Mouse (Mus musculus): ENCODE measurements around the gene Zfp91. TPM values are rescaled to one million over a fixed set of nuclear protein-coding genes. Genes with fewer than 3 reads are reported as not detected.

Zfp91 gene
- polyA plus RNA-seq, 1 experiment from 2014 or later: 11.7 TPM

DNA sequence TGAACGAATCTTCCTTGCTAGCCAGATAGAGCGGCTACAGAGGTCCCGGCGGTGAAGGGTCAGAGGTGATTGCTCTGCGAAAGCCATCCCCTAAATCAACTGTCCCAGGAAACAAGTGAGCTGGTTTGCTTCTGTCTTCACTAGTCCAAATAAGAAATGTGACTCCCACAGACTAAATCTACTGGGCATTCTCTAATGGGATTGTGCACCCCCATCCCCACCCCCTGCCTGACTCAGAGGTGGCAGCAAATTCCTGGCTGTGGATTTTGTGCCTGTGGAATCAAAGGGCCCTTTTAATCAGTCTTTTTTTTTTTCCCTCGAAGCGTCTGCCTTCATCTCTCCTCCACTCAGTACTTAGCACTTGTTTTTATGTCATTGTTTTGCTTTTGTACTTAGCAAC is 30.6 kb downstream of the Zfp91 start, which contains the start of gene Cntf:
Gene Cntf (minus strand): TSS at position 325 of the 400 bp plus-strand sequence.
- H3K4me2 ChIP-seq (ENCODE audit: low read depth, low read length): no peak within 1 kb of the TSS
- no peak within 1 kb of the TSS for H3K4me3 ChIP-seq (ENCODE audit: low read depth, low read length)
- H3K27ac ChIP-seq (ENCODE audit: low read depth, low read length): no peak within 1 kb of the TSS
- no peak for ATAC-seq (ENCODE audit: low read depth)
- H3K27me3 ChIP-seq (ENCODE audit: control insufficient read depth, insufficient read depth, low read length): no peaks in the 10 kb centered on the region
- no peak within 1 kb of the TSS for H3K9ac ChIP-seq (replicated peaks; ENCODE audit: low read depth, low read length)
- no peaks in the 10 kb centered on the region for H3K4me1 ChIP-seq (ENCODE audit: control insufficient read depth, insufficient read depth, low read length)
- H3K36me3 ChIP-seq (ENCODE audit: control insufficient read depth, insufficient read depth, low read length): peaks cover 35% of the 10 kb centered on the region
- 31% methylated on average over 7 of the region's 7 CpGs for WGBS
- H3K9me3 ChIP-seq (ENCODE audit: control insufficient read depth, low read length): no peaks in the 10 kb centered on the region

GRCm38 (mm10) chr19:12762212-12763130 is 33.5 kb downstream of the Zfp91 start:
- H3K27ac ChIP-seq (ENCODE audit: low read depth, low read length): no peak overlapping the region
- peak; percentile 29; the same call in 1 of the 2 replicates for ATAC-seq (ENCODE audit: low read depth)
- H3K9me3 ChIP-seq (ENCODE audit: control insufficient read depth, low read length): no peaks in the 10 kb centered on the region
- no peak overlapping the region for H3K4me3 ChIP-seq (ENCODE audit: low read depth, low read length)
- H3K36me3 ChIP-seq (ENCODE audit: control insufficient read depth, insufficient read depth, low read length): 0 out of 2 replicates have a peak, but pooled peaks cover 13% of the 10 kb centered on the region
- H3K27me3 ChIP-seq (ENCODE audit: control insufficient read depth, insufficient read depth, low read length): no peaks in the 10 kb centered on the region
- 57% methylated on average over 2 of the region's 2 CpGs for WGBS
- no peak overlapping the region for H3K4me2 ChIP-seq (ENCODE audit: low read depth, low read length)
- no peaks in the 10 kb centered on the region for H3K4me1 ChIP-seq (ENCODE audit: control insufficient read depth, insufficient read depth, low read length)
- H3K9ac ChIP-seq (replicated peaks; ENCODE audit: low read depth, low read length): no peak overlapping the region

DNA sequence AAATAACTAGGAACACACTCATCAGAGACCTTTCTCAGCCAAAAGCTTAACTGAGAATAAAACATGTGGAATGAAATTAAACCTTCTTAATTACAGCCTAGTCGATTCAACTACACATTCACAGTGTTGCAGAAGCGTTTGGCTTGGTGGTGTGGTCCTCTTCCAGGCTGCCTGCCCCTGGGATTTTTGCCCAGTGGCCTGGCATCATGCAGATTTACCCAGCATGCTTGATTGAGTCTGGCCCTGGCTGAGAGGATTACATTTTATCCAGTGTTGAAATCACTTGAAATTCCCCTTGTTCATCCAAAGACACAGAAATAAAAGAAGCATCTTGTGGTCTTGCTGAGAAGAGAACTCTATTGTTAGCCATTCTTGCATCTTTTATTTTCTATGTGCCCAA is 36.3 kb downstream of the Zfp91 start:
- Histone ChIP-seq H3K4me1 (ENCODE audit: control insufficient read depth, insufficient read depth, low read length) (no peaks in the 10 kb centered on the region), H3K36me3 (ENCODE audit: control insufficient read depth, insufficient read depth, low read length) (0 out of 2 replicates have a peak, but pooled peaks cover 9% of the 10 kb centered on the region), H3K9ac (replicated peaks; ENCODE audit: low read depth, low read length) (no peak overlapping the region), H3K9me3 (ENCODE audit: control insufficient read depth, low read length) (no peaks in the 10 kb centered on the region), H3K4me2 (ENCODE audit: low read depth, low read length) (no peak overlapping the region), H3K4me3 (ENCODE audit: low read depth, low read length) (no peak overlapping the region), H3K27ac (ENCODE audit: low read depth, low read length) (no peak overlapping the region), H3K27me3 (ENCODE audit: control insufficient read depth, insufficient read depth, low read length) (no peaks in the 10 kb centered on the region)
- 0 out of 2 replicates have a peak, but pooled peaks have one; percentile 34 for ATAC-seq (ENCODE audit: low read depth)
- WGBS: 73% methylated on average over 2 of the region's 2 CpGs

DNA sequence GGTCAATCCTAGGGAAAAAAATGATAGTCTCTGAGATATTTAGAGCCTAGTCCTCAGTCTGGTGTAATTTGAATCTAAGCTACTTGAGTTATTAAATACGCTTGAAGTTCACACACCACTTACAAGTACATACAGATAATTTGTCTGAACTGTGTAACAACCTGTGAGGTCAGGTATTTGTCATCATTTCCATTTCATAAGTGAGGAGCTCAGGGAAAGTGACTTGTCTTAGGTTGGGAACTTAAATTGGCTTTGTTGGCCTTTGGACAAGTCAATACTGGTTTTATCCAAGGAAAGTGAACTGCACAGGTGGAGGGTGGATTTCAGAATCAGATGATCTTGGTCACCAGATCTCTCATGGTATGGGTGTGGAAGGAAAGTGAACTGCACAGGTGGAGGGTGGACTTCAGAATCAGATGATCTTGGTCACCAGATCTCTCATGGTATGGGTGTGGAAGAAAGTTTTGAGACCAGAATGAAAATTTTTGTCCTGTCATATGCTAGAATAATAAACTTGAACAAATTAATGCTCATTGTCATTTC is 36.9 kb downstream of the Zfp91 start:
- H3K36me3 ChIP-seq (ENCODE audit: control insufficient read depth, insufficient read depth, low read length): 0 out of 2 replicates have a peak, but pooled peaks cover 8% of the 10 kb centered on the region
- 95% methylated on average over 1 of the region's 1 CpGs for WGBS
- ATAC-seq (ENCODE audit: low read depth): no peak
- no peak overlapping the region for H3K4me2 ChIP-seq (ENCODE audit: low read depth, low read length)
- H3K4me1 ChIP-seq (ENCODE audit: control insufficient read depth, insufficient read depth, low read length): no peaks in the 10 kb centered on the region
- no peaks in the 10 kb centered on the region for H3K9me3 ChIP-seq (ENCODE audit: control insufficient read depth, low read length)
- H3K27me3 ChIP-seq (ENCODE audit: control insufficient read depth, insufficient read depth, low read length): no peaks in the 10 kb centered on the region
- no peak overlapping the region for H3K27ac ChIP-seq (ENCODE audit: low read depth, low read length)
- no peak overlapping the region for H3K4me3 ChIP-seq (ENCODE audit: low read depth, low read length)
- H3K9ac ChIP-seq (replicated peaks; ENCODE audit: low read depth, low read length): no peak overlapping the region

GRCm38 (mm10) chr19:12756286-12756685 is 39.6 kb downstream of the Zfp91 start:
- WGBS: 74% methylated on average over 3 of the region's 3 CpGs
- Histone ChIP-seq H3K4me2 (ENCODE audit: low read depth, low read length) (no peak overlapping the region), H3K9me3 (ENCODE audit: control insufficient read depth, low read length) (no peaks in the 10 kb centered on the region), H3K27ac (ENCODE audit: low read depth, low read length) (no peak overlapping the region), H3K9ac (replicated peaks; ENCODE audit: low read depth, low read length) (no peak overlapping the region), H3K4me3 (ENCODE audit: low read depth, low read length) (no peak overlapping the region), H3K4me1 (ENCODE audit: control insufficient read depth, insufficient read depth, low read length) (no peaks in the 10 kb centered on the region), H3K36me3 (ENCODE audit: control insufficient read depth, insufficient read depth, low read length) (no peaks in the 10 kb centered on the region), H3K27me3 (ENCODE audit: control insufficient read depth, insufficient read depth, low read length) (no peaks in the 10 kb centered on the region)
- ATAC-seq (ENCODE audit: low read depth): no peak

DNA sequence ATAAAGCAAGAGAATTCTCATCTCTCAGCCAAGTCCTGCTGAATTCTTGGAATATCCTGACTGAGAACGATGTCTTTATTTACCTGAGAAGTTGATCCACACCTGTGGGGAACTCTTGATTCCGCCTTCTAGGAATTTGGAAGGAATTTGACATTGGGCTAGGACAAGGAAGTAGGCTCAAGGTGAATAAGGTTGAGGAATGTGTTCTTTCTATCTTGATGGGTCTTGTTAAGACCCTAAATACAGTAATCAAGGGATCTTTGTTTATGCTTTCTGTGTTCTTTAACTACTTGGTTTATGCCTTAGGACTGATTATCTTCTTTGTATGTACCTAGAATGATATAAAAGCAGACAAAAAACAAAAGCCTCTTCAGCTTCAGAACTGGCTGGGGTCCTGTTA is 64.0 kb downstream of the Zfp91 start:
- H3K9ac ChIP-seq (replicated peaks; ENCODE audit: low read depth, low read length): no peak overlapping the region
- no peaks in the 10 kb centered on the region for H3K9me3 ChIP-seq (ENCODE audit: control insufficient read depth, low read length)
- 92% methylated on average over 2 of the region's 2 CpGs for WGBS

GRCm38 (mm10) chr19:12731036-12731435 is 64.9 kb downstream of the Zfp91 start:
- Histone ChIP-seq H3K4me2 (ENCODE audit: low read depth, low read length) (no peak overlapping the region), H3K27me3 (ENCODE audit: control insufficient read depth, insufficient read depth, low read length) (no peaks in the 10 kb centered on the region), H3K4me3 (ENCODE audit: low read depth, low read length) (no peak overlapping the region), H3K9me3 (ENCODE audit: control insufficient read depth, low read length) (no peaks in the 10 kb centered on the region), H3K4me1 (ENCODE audit: control insufficient read depth, insufficient read depth, low read length) (no peaks in the 10 kb centered on the region), H3K9ac (replicated peaks; ENCODE audit: low read depth, low read length) (no peak overlapping the region), H3K27ac (ENCODE audit: low read depth, low read length) (no peak overlapping the region), H3K36me3 (ENCODE audit: control insufficient read depth, insufficient read depth, low read length) (no peaks in the 10 kb centered on the region)
- no peak for ATAC-seq (ENCODE audit: low read depth)
- WGBS: 48% methylated on average over 1 of the region's 1 CpGs

More for the DNA sequence above, 64.0 kb downstream of the Zfp91 start:
- no peak for ATAC-seq (ENCODE audit: low read depth)
- no peak overlapping the region for H3K27ac ChIP-seq (ENCODE audit: low read depth, low read length)
- no peaks in the 10 kb centered on the region for H3K36me3 ChIP-seq (ENCODE audit: control insufficient read depth, insufficient read depth, low read length)
- H3K4me3 ChIP-seq (ENCODE audit: low read depth, low read length): no peak overlapping the region
- no peaks in the 10 kb centered on the region for H3K27me3 ChIP-seq (ENCODE audit: control insufficient read depth, insufficient read depth, low read length)
- no peak overlapping the region for H3K4me2 ChIP-seq (ENCODE audit: low read depth, low read length)
- H3K4me1 ChIP-seq (ENCODE audit: control insufficient read depth, insufficient read depth, low read length): no peaks in the 10 kb centered on the region

GRCm38 (mm10) chr19:12725851-12726250 is 70.1 kb downstream of the Zfp91 start:
- 69% methylated on average over 1 of the region's 1 CpGs for WGBS
- Histone ChIP-seq H3K4me2 (ENCODE audit: low read depth, low read length) (no peak overlapping the region), H3K9me3 (ENCODE audit: control insufficient read depth, low read length) (no peaks in the 10 kb centered on the region), H3K27me3 (ENCODE audit: control insufficient read depth, insufficient read depth, low read length) (no peaks in the 10 kb centered on the region), H3K4me1 (ENCODE audit: control insufficient read depth, insufficient read depth, low read length) (no peaks in the 10 kb centered on the region), H3K36me3 (ENCODE audit: control insufficient read depth, insufficient read depth, low read length) (no peaks in the 10 kb centered on the region), H3K27ac (ENCODE audit: low read depth, low read length) (no peak overlapping the region), H3K4me3 (ENCODE audit: low read depth, low read length) (no peak overlapping the region), H3K9ac (replicated peaks; ENCODE audit: low read depth, low read length) (no peak overlapping the region)
- ATAC-seq (ENCODE audit: low read depth): no peak

DNA sequence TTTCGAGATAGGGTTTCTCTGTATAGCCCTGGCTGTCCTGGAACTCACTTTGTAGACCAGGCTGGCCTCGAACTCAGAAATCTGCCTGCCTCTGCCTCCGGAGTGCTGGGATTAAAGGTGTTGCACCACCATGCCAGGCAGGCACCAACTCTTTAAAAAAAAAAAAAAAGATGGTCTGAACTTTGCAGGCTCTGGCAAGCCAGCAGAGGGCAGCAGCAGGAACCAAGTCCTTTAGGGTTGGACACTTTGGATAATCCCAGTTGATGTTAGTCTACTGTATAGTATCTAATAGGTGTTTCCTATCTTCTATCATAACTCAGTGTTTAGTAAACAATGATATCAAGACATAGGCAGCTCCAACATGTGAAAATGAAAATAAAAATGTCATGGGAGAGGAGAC is 73.6 kb downstream of the Zfp91 start:
- no peaks in the 10 kb centered on the region for H3K9me3 ChIP-seq (ENCODE audit: control insufficient read depth, low read length)
- no peak overlapping the region for H3K27ac ChIP-seq (ENCODE audit: low read depth, low read length)
- H3K27me3 ChIP-seq (ENCODE audit: control insufficient read depth, insufficient read depth, low read length): no peaks in the 10 kb centered on the region
- H3K4me2 ChIP-seq (ENCODE audit: low read depth, low read length): no peak overlapping the region
- no peak overlapping the region for H3K4me3 ChIP-seq (ENCODE audit: low read depth, low read length)
- no peak overlapping the region for H3K9ac ChIP-seq (replicated peaks; ENCODE audit: low read depth, low read length)
- H3K4me1 ChIP-seq (ENCODE audit: control insufficient read depth, insufficient read depth, low read length): no peaks in the 10 kb centered on the region
- 76% methylated on average over 2 of the region's 3 CpGs for WGBS
- H3K36me3 ChIP-seq (ENCODE audit: control insufficient read depth, insufficient read depth, low read length): no peaks in the 10 kb centered on the region
- ATAC-seq (ENCODE audit: low read depth): no peak

All from neural tube, embryonic 14.5 days (tissue).